In the genomic region with DNA sequence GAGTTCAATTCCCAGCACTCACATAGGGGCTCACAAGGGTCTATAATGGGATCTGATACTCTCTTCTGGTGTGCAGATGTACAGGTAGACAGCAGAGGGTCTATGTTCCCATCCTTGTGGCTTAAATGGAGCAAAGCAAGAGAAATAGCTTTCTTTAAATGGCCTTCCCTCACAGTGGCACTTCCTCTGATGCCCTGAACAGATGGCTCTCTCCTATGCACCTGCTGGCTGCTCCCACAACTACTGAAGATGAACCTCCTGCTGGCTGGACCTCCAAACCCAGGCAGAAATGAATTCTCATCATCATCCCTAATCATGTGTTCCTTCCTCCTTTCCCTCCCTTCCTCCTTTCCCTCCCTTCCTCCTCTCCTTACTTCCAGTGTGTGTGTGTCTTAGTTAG, we compare ENCODE assay signal across 19 mouse cellular contexts.
DNase-seq lines count a peak whose midpoint lies in the region; ATAC-seq lines count a peak whose summit lies in the region.
"Had no signal": no experiment of that assay in that cellular context is flagged by ENCODE, and none has a peak within 500 bp of the region (broad histone marks: within the 10 kb centered on the region; RNA-seq: fewer than 3 reads in every experiment).

No protein-coding gene starts in this region.

- H3K4me3 ChIP-seq in heart, embryonic 11.5 days (ENCODE audit: low read depth, low read length): no peak overlapping the region
- H3K4me3 ChIP-seq: embryonic facial prominence, embryonic 12.5 days; forebrain, embryonic 12.5 days; heart, embryonic 15.5 days; hindbrain, embryonic 13.5 days had no signal

- no peak for ATAC-seq in heart, embryonic 11.5 days (replicated peaks; ENCODE audit: insufficient number of reproducible peaks, low FRiP score, low TSS enrichment)
- no peak for ATAC-seq in CD4-positive, CD25-positive, alpha-beta regulatory T cell, adult 4 months
- ATAC-seq: forebrain, postnatal 0 days; hindbrain, postnatal 0 days had no signal

- no peaks in the 10 kb centered on the region for H3K27me3 ChIP-seq in heart, embryonic 11.5 days (ENCODE audit: control insufficient read depth, insufficient read depth, low read length)
- H3K27me3 ChIP-seq: CH12.LX; heart, embryonic 15.5 days had no signal

- H3K4me2 ChIP-seq in heart, embryonic 11.5 days: no peak overlapping the region
- H3K4me2 ChIP-seq: embryonic facial prominence, embryonic 12.5 days; forebrain, embryonic 12.5 days; heart, embryonic 15.5 days; hindbrain, embryonic 13.5 days had no signal

- H3K27ac ChIP-seq in heart, embryonic 11.5 days (ENCODE audit: low read depth, low read length): no peak overlapping the region
- H3K27ac ChIP-seq: embryonic facial prominence, embryonic 12.5 days; forebrain, embryonic 12.5 days; heart, embryonic 15.5 days; hindbrain, embryonic 13.5 days; hindbrain, postnatal 0 days had no signal

- no peak overlapping the region for H3K9ac ChIP-seq in heart, embryonic 11.5 days (ENCODE audit: low read depth, low read length)
- H3K9ac ChIP-seq: embryonic facial prominence, embryonic 12.5 days; forebrain, embryonic 12.5 days; forebrain, postnatal 0 days; heart, embryonic 15.5 days; hindbrain, embryonic 13.5 days had no signal

- no peaks in the 10 kb centered on the region for H3K36me3 ChIP-seq in heart, embryonic 11.5 days (ENCODE audit: control insufficient read depth, insufficient read depth, low read length)
- H3K36me3 ChIP-seq: embryonic facial prominence, embryonic 12.5 days; forebrain, embryonic 12.5 days; heart, embryonic 15.5 days; hindbrain, embryonic 13.5 days had no signal

- peak; percentile 54 for DNase-seq in cerebellum, adult 11-12 months
- no peak for DNase-seq in cerebellum, postnatal 10 days
- peak; percentile 59 for DNase-seq in heart, adult 11 months
- peak; percentile 64 for DNase-seq in brain, adult 2 months (ENCODE audit: low read depth, low spot score)
- DNase-seq in layer of hippocampus, postnatal 25 days (ENCODE audit: extremely low spot score in 1 of 2, low spot score in 1 of 2): no peak
- DNase-seq: adrenal gland, postnatal 14 days; forebrain, postnatal 0 days; gastrocnemius, postnatal 14 days; heart, postnatal 14 days; kidney, adult 11 months; kidney, adult 9 months had no signal

- no peaks in the 10 kb centered on the region for H3K9me3 ChIP-seq in heart, embryonic 11.5 days (replicated peaks; ENCODE audit: control insufficient read depth, low read length)
- H3K9me3 ChIP-seq: embryonic facial prominence, embryonic 12.5 days; forebrain, embryonic 12.5 days; heart, embryonic 15.5 days; hindbrain, embryonic 13.5 days had no signal

- H3K4me1 ChIP-seq in heart, embryonic 11.5 days (ENCODE audit: control insufficient read depth, insufficient read depth, low read length): peaks cover 39% of the 10 kb centered on the region

Comparison
In these comparisons a context has a peak if more than half of its experiments do, and no peak if none do; other contexts are left out.
1. DNase-seq: peak in cerebellum, adult 11-12 months (single experiment), heart, adult 11 months (single experiment) and brain, adult 2 months (single experiment); none in cerebellum, postnatal 10 days (0 of 2) and layer of hippocampus, postnatal 25 days (0 of 2).